Comparison of ENCODE assay signal across 8 mouse cellular contexts in genomic region chr1:133133425-133133824, GRCm38 (mm10). TPM values are rescaled to one million over a fixed set of nuclear protein-coding genes. Genes with fewer than 3 reads are reported as not detected.
DNase-seq lines count a peak whose midpoint lies in the region; ATAC-seq and TF ChIP-seq lines count a peak whose summit lies in the region.

No protein-coding gene starts in this region.

- no peak for ATAC-seq in lung, embryonic 14.5 days (ENCODE audit: insufficient read depth)
- ATAC-seq in embryonic facial prominence, embryonic 13.5 days (ENCODE audit: insufficient number of reproducible peaks, insufficient read depth, low FRiP score, low TSS enrichment, low read depth): no peak
- ATAC-seq in hindbrain, postnatal 0 days: no peak
- peak; percentile 45 for ATAC-seq in megakaryocyte progenitor cell, adult 5-6 weeks (replicated peaks; ENCODE audit: poor library complexity)

- H3K4me3 ChIP-seq in lung, embryonic 14.5 days (ENCODE audit: low read depth, low read length): peak overlapping the region; percentile 99
- H3K4me3 ChIP-seq in embryonic facial prominence, embryonic 13.5 days: peak overlapping the region; percentile 98
- H3K4me3 ChIP-seq in hindbrain, postnatal 0 days (ENCODE audit: low read length): peak overlapping the region; percentile 98

- no peak for DNase-seq in lung, embryonic 14.5 days
- DNase-seq in lung, postnatal 14 days: no peak
- DNase-seq in hindbrain, postnatal 0 days (ENCODE audit: low spot score): no peak
- no peak for DNase-seq in embryo, embryonic 11 days
- DNase-seq in adrenal gland, postnatal 10 days: no peak
- no peak for DNase-seq in urinary bladder, postnatal 14 days (ENCODE audit: low spot score)

- no peak for TF ChIP-seq CTCF in lung, embryonic 14.5 days (IDR thresholded peaks at IDR 0.05; ENCODE audit: low read depth)
- no peak for TF ChIP-seq CTCF in hindbrain, postnatal 0 days (IDR thresholded peaks at IDR 0.05; ENCODE audit: low read depth)

- H3K4me2 ChIP-seq in lung, embryonic 14.5 days: peak overlapping the region; percentile 98
- H3K4me2 ChIP-seq in embryonic facial prominence, embryonic 13.5 days: peak overlapping the region; percentile 99
- H3K4me2 ChIP-seq in hindbrain, postnatal 0 days (ENCODE audit: low read depth, low read length): peak overlapping the region; percentile 96

- H3K27ac ChIP-seq in lung, embryonic 14.5 days (ENCODE audit: low read depth): no peak overlapping the region
- H3K27ac ChIP-seq in embryonic facial prominence, embryonic 13.5 days: no peak overlapping the region
- no peak overlapping the region for H3K27ac ChIP-seq in hindbrain, postnatal 0 days

- H3K27me3 ChIP-seq in lung, embryonic 14.5 days (ENCODE audit: insufficient read depth, low read length): no peaks in the 10 kb centered on the region
- H3K27me3 ChIP-seq in embryonic facial prominence, embryonic 13.5 days: no peaks in the 10 kb centered on the region
- no peaks in the 10 kb centered on the region for H3K27me3 ChIP-seq in hindbrain, postnatal 0 days (ENCODE audit: insufficient read depth, low read length)

- H3K4me1 ChIP-seq in lung, embryonic 14.5 days (ENCODE audit: insufficient read depth): no peaks in the 10 kb centered on the region; the same call in 1 of the 2 replicates
- H3K4me1 ChIP-seq in embryonic facial prominence, embryonic 13.5 days: peaks cover 44% of the 10 kb centered on the region
- H3K4me1 ChIP-seq in hindbrain, postnatal 0 days (ENCODE audit: insufficient read depth, low read length): peaks cover 18% of the 10 kb centered on the region

- H3K9ac ChIP-seq in lung, embryonic 14.5 days: peak overlapping the region; percentile 98
- peak overlapping the region; percentile 98 for H3K9ac ChIP-seq in embryonic facial prominence, embryonic 13.5 days
- peak overlapping the region; percentile 96 for H3K9ac ChIP-seq in hindbrain, postnatal 0 days (replicated peaks; ENCODE audit: low read length)

- H3K36me3 ChIP-seq in lung, embryonic 14.5 days (ENCODE audit: insufficient read depth): peaks cover 40% of the 10 kb centered on the region
- peaks cover 25% of the 10 kb centered on the region for H3K36me3 ChIP-seq in embryonic facial prominence, embryonic 13.5 days
- peaks cover 13% of the 10 kb centered on the region for H3K36me3 ChIP-seq in hindbrain, postnatal 0 days (ENCODE audit: insufficient read depth, low read length)

- no peaks in the 10 kb centered on the region for H3K9me3 ChIP-seq in lung, embryonic 14.5 days (ENCODE audit: low read depth, low read length)
- H3K9me3 ChIP-seq in embryonic facial prominence, embryonic 13.5 days: no peaks in the 10 kb centered on the region
- no peaks in the 10 kb centered on the region for H3K9me3 ChIP-seq in hindbrain, postnatal 0 days (ENCODE audit: low read length)

- 3% methylated on average over 2 of the region's 2 CpGs for WGBS in lung, embryonic 14.5 days
- 4% methylated on average over 2 of the region's 2 CpGs for WGBS in embryonic facial prominence, embryonic 13.5 days
- 7% methylated on average over 2 of the region's 2 CpGs for WGBS in hindbrain, postnatal 0 days

RNA-seq across cellular contexts. Expression of gene Ppp1r15b, which starts 2.5 kb away (rescaled TPM):
- polyA plus RNA-seq in lung, embryonic 14.5 days (2014; fragmentation: Nextera tagmentation; extraction: Ambion mirVana): 51.4 and 54.3 TPM in 2 replicates
- 32.0 and 35.2 TPM in 2 replicates for polyA plus RNA-seq in embryonic facial prominence, embryonic 13.5 days (2015; fragmentation: Nextera tagmentation; extraction: Ambion mirVana)
- 37.4 and 46.9 TPM in 2 replicates for total RNA-seq in hindbrain, postnatal 0 days (2014; rRNA removed)
- 15.9 and 17.0 TPM in 2 replicates for polyA plus RNA-seq in hindbrain, postnatal 0 days (2015; fragmentation: Nextera tagmentation; extraction: Ambion mirVana)
- total RNA-seq in megakaryocyte progenitor cell, adult 5-6 weeks (2015): 54.1 and 60.2 TPM in 2 replicates
- 86.1 and 90.7 TPM in 2 replicates for total RNA-seq in megakaryocyte progenitor cell, adult 5-6 weeks (2017)
- 100 to 1,000 TPM in 1 of 2 experiments, 10 to 100 TPM in 1; 83.1 to 108 TPM for total RNA-seq in adrenal gland, postnatal 10 days (2021)

RNA-seq across cellular contexts. Expression of gene Plekha6, which starts 30.6 kb away (rescaled TPM):
- 6.7 and 10.2 TPM in 2 replicates for polyA plus RNA-seq in lung, embryonic 14.5 days (2014; fragmentation: Nextera tagmentation; extraction: Ambion mirVana)
- polyA plus RNA-seq in embryonic facial prominence, embryonic 13.5 days (2015; fragmentation: Nextera tagmentation; extraction: Ambion mirVana): 4.0 and 5.0 TPM in 2 replicates
- total RNA-seq in hindbrain, postnatal 0 days (2014; rRNA removed): 41.0 and 44.1 TPM in 2 replicates
- 9.7 TPM in 2 replicates for polyA plus RNA-seq in hindbrain, postnatal 0 days (2015; fragmentation: Nextera tagmentation; extraction: Ambion mirVana)
- total RNA-seq in megakaryocyte progenitor cell, adult 5-6 weeks (2015): 0.42 and 1.8 TPM in 2 replicates
- total RNA-seq in megakaryocyte progenitor cell, adult 5-6 weeks (2017): 1.1 and 2.2 TPM in 2 replicates
- 10 to 100 TPM; 16.9 to 21.7 TPM for total RNA-seq in adrenal gland, postnatal 10 days (2021)

Comparison
In these comparisons a context has a peak if more than half of its experiments do, and no peak if none do; other contexts are left out.
1. RNA of gene Plekha6, which starts 30.6 kb away (total RNA-seq): 41.0 to 44.1 TPM in hindbrain, postnatal 0 days and 16.9 to 21.7 TPM in adrenal gland, postnatal 10 days; 0.42 to 2.2 TPM in megakaryocyte progenitor cell, adult 5-6 weeks; every median in the first group is over 4 times any median in the second.
2. Peak in every context shown above with its lines, with median percentiles within 50 percentile points of each other: H3K4me2 ChIP-seq, H3K4me3 ChIP-seq and H3K9ac ChIP-seq.